Comparison of ENCODE assay signal across 22 mouse cellular contexts in the genomic region with DNA sequence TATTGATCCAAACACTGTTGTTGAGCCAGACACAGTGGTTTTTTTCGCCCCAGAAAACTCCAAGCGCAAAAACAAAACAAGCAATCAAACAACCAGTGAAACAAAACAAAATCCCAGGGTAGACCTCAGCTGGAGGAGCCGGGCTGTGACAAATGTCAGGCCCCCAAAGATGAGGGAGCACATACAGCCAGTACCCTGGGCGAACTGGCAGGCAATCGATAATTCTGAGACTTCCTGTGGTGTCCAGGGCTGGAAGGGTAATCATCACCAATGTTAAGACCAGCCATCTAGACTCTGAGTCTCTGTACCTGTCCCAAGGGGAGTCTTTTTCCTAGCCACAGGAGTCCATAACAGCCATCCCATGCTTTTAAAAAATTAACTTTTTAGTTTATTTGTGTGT.
A peak's percentile ranks its signal among the peaks of the same experiment; 100 is the strongest.
DNase-seq lines count a peak whose midpoint lies in the region; ATAC-seq and TF ChIP-seq lines count a peak whose summit lies in the region.
"Had no signal": no experiment of that assay in that cellular context is flagged by ENCODE, and none has a peak within 500 bp of the region (broad histone marks: within the 10 kb centered on the region; RNA-seq: fewer than 3 reads in every experiment).

No protein-coding gene starts in this region.

- no peak for ATAC-seq in limb, embryonic 11.5 days (ENCODE audit: insufficient number of reproducible peaks, low FRiP score, low TSS enrichment, low read depth)
- ATAC-seq: activated CD4-positive, CD25-positive, alpha-beta regulatory T cell, adult 4 months; CD4-positive, CD25-positive, alpha-beta regulatory T cell, adult 4 months; Patski had no signal

- no peak overlapping the region for H3K4me3 ChIP-seq in gastrocnemius, adult 2 months
- H3K4me3 ChIP-seq in limb, embryonic 10.5 days = no peak overlapping the region
- no peak overlapping the region for H3K4me3 ChIP-seq in limb, embryonic 11.5 days (ENCODE audit: low read depth, low read length)
- no peak overlapping the region for H3K4me3 ChIP-seq in left cerebral cortex, adult 2 months

- no peaks in the 10 kb centered on the region for H3K27me3 ChIP-seq in limb, embryonic 10.5 days (ENCODE audit: low read depth, poor library complexity, severe bottlenecking)
- H3K27me3 ChIP-seq in limb, embryonic 11.5 days (ENCODE audit: control insufficient read depth, insufficient read depth, low read length) = no peaks in the 10 kb centered on the region
- H3K27me3 ChIP-seq: CH12.LX had no signal

- WGBS in limb, embryonic 10.5 days = 90% methylated on average over 5 of the region's 5 CpGs
- 88% methylated on average over 5 of the region's 5 CpGs for WGBS in limb, embryonic 11.5 days

- H3K9me3 ChIP-seq in limb, embryonic 10.5 days (replicated peaks) = no peaks in the 10 kb centered on the region
- no peaks in the 10 kb centered on the region; the same call in 1 of the 2 replicates for H3K9me3 ChIP-seq in limb, embryonic 11.5 days (ENCODE audit: control insufficient read depth, low read length)
- H3K9me3 ChIP-seq: G1E had no signal

- intact Hi-C loops in gastrocnemius, adult 2 months (cut with DNase I) = no loop called here
- intact Hi-C loops in heart, postnatal 10 days (cut with DNase I) = no loop called here
- intact Hi-C loops in left cerebral cortex, adult 2 months (cut with DNase I) = no loop called here

- DNase-seq in gastrocnemius, adult 2 months = no peak
- no peak for DNase-seq in gastrocnemius, postnatal 25 days
- DNase-seq in heart, adult 11 months = peak; percentile 81
- no peak for DNase-seq in heart, postnatal 10 days
- DNase-seq in limb, embryonic 10.5 days (ENCODE audit: low spot score) = peak; percentile 21
- peak; percentile 13 for DNase-seq in limb, embryonic 11.5 days (ENCODE audit: low spot score)
- DNase-seq in left cerebral cortex, adult 2 months (ENCODE audit: extremely low spot score in 1 of 2, low spot score in 2 of 2) = no peak
- DNase-seq in frontal cortex, postnatal 10 days (ENCODE audit: low spot score in 2 of 2) = no peak
- DNase-seq: adrenal gland, adult 2 months; adrenal gland, adult 8-10 months; adrenal gland, postnatal 10 days; adrenal gland, postnatal 14 days; adrenal gland, postnatal 25 days; adrenal gland, postnatal 36 days; B cell, adult 2 months; cerebellum, adult 11 months; cerebellum, adult 11-12 months had no signal

- no peaks in the 10 kb centered on the region for H3K36me3 ChIP-seq in limb, embryonic 10.5 days
- no peaks in the 10 kb centered on the region for H3K36me3 ChIP-seq in limb, embryonic 11.5 days (ENCODE audit: control insufficient read depth, insufficient read depth, low read length)
- H3K36me3 ChIP-seq: G1E had no signal

- TF ChIP-seq CTCF in gastrocnemius, adult 2 months (IDR thresholded peaks at IDR 0.05) = no peak
- no peak for TF ChIP-seq CTCF in left cerebral cortex, adult 2 months (IDR thresholded peaks at IDR 0.05)

- no peak overlapping the region for H3K4me2 ChIP-seq in limb, embryonic 11.5 days (ENCODE audit: low read depth, severe bottlenecking)

- H3K9ac ChIP-seq in limb, embryonic 11.5 days (ENCODE audit: low read length) = no peak overlapping the region

- peak overlapping the region; percentile 59 for H3K27ac ChIP-seq in gastrocnemius, adult 2 months
- H3K27ac ChIP-seq in limb, embryonic 10.5 days = no peak overlapping the region
- no peak overlapping the region for H3K27ac ChIP-seq in limb, embryonic 11.5 days (replicated peaks; ENCODE audit: low read depth, low read length)
- H3K27ac ChIP-seq in left cerebral cortex, adult 2 months = no peak overlapping the region

- H3K4me1 ChIP-seq in limb, embryonic 10.5 days = peaks cover 5% of the 10 kb centered on the region; the same call in 1 of the 2 replicates
- no peaks in the 10 kb centered on the region for H3K4me1 ChIP-seq in limb, embryonic 11.5 days (ENCODE audit: control insufficient read depth, insufficient read depth, low read length)

Comparison
In these comparisons a context has a peak if more than half of its experiments do, and no peak if none do; other contexts are left out.
1. DNase-seq: peak in heart, adult 11 months (single experiment), limb, embryonic 10.5 days (single experiment) and limb, embryonic 11.5 days (single experiment); none in gastrocnemius, adult 2 months (single experiment), gastrocnemius, postnatal 25 days (single experiment), heart, postnatal 10 days (0 of 2), left cerebral cortex, adult 2 months (0 of 2) and frontal cortex, postnatal 10 days (0 of 2).